8 mouse cellular contexts compared by ENCODE assay signal in the genomic region with DNA sequence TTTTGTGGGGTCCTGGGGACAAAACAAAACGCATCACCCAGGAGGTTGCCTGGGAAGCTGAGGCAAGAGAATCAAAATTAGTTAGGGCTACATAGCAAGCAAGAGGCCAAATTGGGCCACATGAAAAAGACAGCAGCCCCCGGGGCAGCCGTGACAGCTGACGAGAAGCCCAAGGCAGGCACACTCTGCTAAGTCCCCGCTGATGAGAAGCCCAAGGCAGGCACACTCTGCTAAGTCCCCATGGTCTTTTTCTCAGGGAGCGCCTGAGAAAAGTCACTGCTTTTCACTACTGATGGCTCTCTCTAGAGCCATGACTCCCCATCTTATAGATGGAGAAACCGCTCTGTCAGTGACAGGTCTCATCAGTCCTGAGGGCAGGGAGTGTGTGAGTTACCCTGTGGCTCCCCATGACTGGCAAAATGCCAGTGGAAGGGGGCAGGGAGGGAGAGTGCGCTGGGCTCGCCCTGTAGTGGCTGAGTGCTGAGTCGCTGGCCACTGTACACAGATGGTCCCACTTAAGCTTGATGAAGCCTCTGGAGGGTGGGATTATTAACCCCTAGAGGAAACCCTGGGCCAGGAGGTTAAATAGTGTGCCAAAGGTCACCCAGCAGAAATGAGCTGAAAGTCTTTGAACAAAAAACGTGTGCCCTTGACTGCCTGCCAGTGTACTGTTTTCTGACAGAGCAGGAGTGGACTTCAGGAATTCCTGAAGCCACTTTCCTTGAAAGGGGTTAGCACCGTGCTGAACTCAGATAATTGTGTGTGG. TPM values are rescaled to one million over a fixed set of nuclear protein-coding genes. Genes with fewer than 3 reads are reported as not detected.
DNase-seq lines count a peak whose midpoint lies in the region; ATAC-seq lines count a peak whose summit lies in the region.

No protein-coding gene starts in this region.

- no peaks in the 10 kb centered on the region for H3K36me3 ChIP-seq in heart, embryonic 13.5 days
- H3K36me3 ChIP-seq in kidney, embryonic 16.5 days (ENCODE audit: insufficient read depth, low read length) = no peaks in the 10 kb centered on the region

- peak overlapping the region; percentile 47; the same call in 1 of the 2 replicates for H3K9ac ChIP-seq in heart, embryonic 13.5 days
- no peak overlapping the region for H3K9ac ChIP-seq in kidney, embryonic 16.5 days (replicated peaks; ENCODE audit: low read length)

- ATAC-seq in heart, embryonic 13.5 days (ENCODE audit: extremely low read depth, insufficient number of reproducible peaks, low FRiP score, low TSS enrichment) = peak; percentile 77
- ATAC-seq in kidney, embryonic 16.5 days (ENCODE audit: low FRiP score, low TSS enrichment) = peak; percentile 87

- H3K4me3 ChIP-seq in heart, embryonic 13.5 days = peak overlapping the region; percentile 5; the same call in 1 of the 2 replicates
- H3K4me3 ChIP-seq in kidney, embryonic 16.5 days (ENCODE audit: low read length) = no peak overlapping the region

- 19% methylated on average over 12 of the region's 12 CpGs for WGBS in heart, embryonic 13.5 days
- 20% methylated on average over 12 of the region's 12 CpGs for WGBS in kidney, embryonic 16.5 days

- peak overlapping the region; percentile 57 for H3K4me2 ChIP-seq in heart, embryonic 13.5 days
- no peak overlapping the region for H3K4me2 ChIP-seq in kidney, embryonic 16.5 days (replicated peaks; ENCODE audit: low read depth, low read length)

- no peaks in the 10 kb centered on the region for H3K9me3 ChIP-seq in heart, embryonic 13.5 days
- H3K9me3 ChIP-seq in kidney, embryonic 16.5 days (ENCODE audit: low read length) = no peaks in the 10 kb centered on the region

- no peaks in the 10 kb centered on the region for H3K27me3 ChIP-seq in heart, embryonic 13.5 days (replicated peaks)
- H3K27me3 ChIP-seq in kidney, embryonic 16.5 days (ENCODE audit: insufficient read depth, low read length) = no peaks in the 10 kb centered on the region

- peaks cover 54% of the 10 kb centered on the region for H3K4me1 ChIP-seq in heart, embryonic 13.5 days
- H3K4me1 ChIP-seq in kidney, embryonic 16.5 days (ENCODE audit: insufficient read depth, low read length) = peaks cover 24% of the 10 kb centered on the region

- peak overlapping the region; percentile 74 for H3K27ac ChIP-seq in heart, embryonic 13.5 days (replicated peaks)
- H3K27ac ChIP-seq in kidney, embryonic 16.5 days (ENCODE audit: low read length) = peak overlapping the region; percentile 24; the same call in 1 of the 2 replicates

- DNase-seq in 416B (ENCODE audit: low read depth) = peak; percentile 29
- peak; percentile 64 for DNase-seq in adrenal gland, postnatal 25 days
- peak; percentile 21 for DNase-seq in lung, postnatal 25 days (ENCODE audit: low spot score)
- peak; percentile 79 to 86 for DNase-seq in spleen, postnatal 4 days (ENCODE audit: low spot score in 2 of 2)
- no peak for DNase-seq in natural killer cell, adult 2 months (ENCODE audit: low spot score in 2 of 2)
- no peak for DNase-seq in layer of hippocampus, adult 11-12 months (ENCODE audit: low spot score)

RNA-seq across cellular contexts. Expression of a gene that starts 6.6 kb away (rescaled TPM):
- not detected in 2 replicates for total RNA-seq in adrenal gland, postnatal 25 days (2021)
- not detected in 2 replicates for polyA plus RNA-seq in heart, embryonic 13.5 days (2015; fragmentation: Nextera tagmentation; extraction: Ambion mirVana)
- polyA plus RNA-seq in kidney, embryonic 16.5 days (2015; fragmentation: Nextera tagmentation; extraction: Ambion mirVana) = not detected in 2 replicates

RNA-seq across cellular contexts. Expression of a gene that starts 25.4 kb away (rescaled TPM):
- total RNA-seq in adrenal gland, postnatal 25 days (2021) = 52.7 and 54.9 TPM in 2 replicates
- 12.2 and 13.2 TPM in 2 replicates for polyA plus RNA-seq in heart, embryonic 13.5 days (2015; fragmentation: Nextera tagmentation; extraction: Ambion mirVana)
- polyA plus RNA-seq in kidney, embryonic 16.5 days (2015; fragmentation: Nextera tagmentation; extraction: Ambion mirVana) = 14.0 and 18.4 TPM in 2 replicates

RNA-seq across cellular contexts. Expression of a gene that starts 27.0 kb away (rescaled TPM):
- total RNA-seq in adrenal gland, postnatal 25 days (2021) = 22.6 and 23.8 TPM in 2 replicates
- 26.8 and 29.7 TPM in 2 replicates for polyA plus RNA-seq in heart, embryonic 13.5 days (2015; fragmentation: Nextera tagmentation; extraction: Ambion mirVana)
- polyA plus RNA-seq in kidney, embryonic 16.5 days (2015; fragmentation: Nextera tagmentation; extraction: Ambion mirVana) = 44.7 and 45.7 TPM in 2 replicates

Comparison
In these comparisons a context has a peak if more than half of its experiments do, and no peak if none do; other contexts are left out.
1. DNase-seq: peak in 416B (single experiment), adrenal gland, postnatal 25 days (single experiment), lung, postnatal 25 days (single experiment) and spleen, postnatal 4 days (2 of 2); none in natural killer cell, adult 2 months (0 of 2) and layer of hippocampus, adult 11-12 months (single experiment).